Mouse (Mus musculus) liver, embryonic 16.5 days (tissue): ENCODE data around the gene Axl. TPM values are rescaled to one million over a fixed set of nuclear protein-coding genes. Genes with fewer than 3 reads are reported as not detected.
"Not testable (repeated sequence)": the region's sequence is repeated elsewhere in the genome, so short reads cannot be mapped to it uniquely, and the experiment has no call there.

Experiments used
- ATAC-seq: fragments of 200-750 bp; cut with Nextera tagmentation; 2 replicates; pipeline ENCODE4 v1.8.0; 2017; ENCODE audit warnings: low read depth, mild to moderate bottlenecking, moderate number of reproducible peaks, moderate library complexity
- H3K27ac ChIP-seq: fragments of 300-500 bp; sonication (generic); 2 replicates; pipeline ENCODE4 v1.5.1; 2014; ENCODE audit warnings: mild to moderate bottlenecking, low read length
- H3K27me3 ChIP-seq: fragments of 300-500 bp; sonication (generic); 2 replicates; pipeline ENCODE4 v1.6.1; 2014; ENCODE audit warnings: low read depth, low read length, mixed read lengths; ENCODE audit not compliant: control insufficient read depth, insufficient read depth
- H3K36me3 ChIP-seq: fragments of 300-500 bp; sonication (generic); 2 replicates; pipeline ENCODE4 v1.6.1; 2014; ENCODE audit warnings: mild to moderate bottlenecking; ENCODE audit not compliant: control insufficient read depth, insufficient read depth
- H3K4me1 ChIP-seq: fragments of 300-500 bp; sonication (generic); 2 replicates; pipeline ENCODE4 v1.6.1; 2014; ENCODE audit warnings: low read depth, low read length, mixed read lengths; ENCODE audit not compliant: control insufficient read depth
- H3K4me2 ChIP-seq: fragments of 300-500 bp; sonication (generic); 2 replicates; pipeline ENCODE4 v1.6.1; 2014; ENCODE audit warnings: low read depth, low read length, mixed read lengths
- H3K4me3 ChIP-seq: fragments of 300-500 bp; sonication (generic); 2 replicates; pipeline ENCODE4 v1.5.1; 2014; ENCODE audit warnings: low read depth, mild to moderate bottlenecking, low read length
- H3K9ac ChIP-seq: fragments of 300-500 bp; sonication (generic); 2 replicates; pipeline ENCODE4 v1.6.1; 2014; ENCODE audit warnings: low read depth, low read length
- H3K9me3 ChIP-seq: fragments of 300-500 bp; sonication (generic); replicated peaks from 2 replicates; pipeline ENCODE4 v1.6.1; 2016; ENCODE audit warnings: low read length; ENCODE audit not compliant: control insufficient read depth
- WGBS: fragments of 180-500 bp; shearing (Covaris S2); extraction: QIAGEN DNeasy Blood & Tissue Kit; methylation state at CpG from one replicate; pipeline ENCODE4 v1.1.7; 2014; ENCODE audit not compliant: insufficient replicate concordance; 5-methylcytosine and 5-hydroxymethylcytosine counted together
- polyA plus RNA-seq: library from polyadenylated mRNA; unstranded; fragments of >200 nt; fragmentation: Nextera tagmentation; extraction: Ambion mirVana; gene quantifications from 2 replicates; pipeline ENCODE4 v1.2.1, GENCODE M21; 2015

Gene Axl
- polyA plus RNA-seq, 1 experiment from 2014 or later: 24.9 TPM

- no peaks in the 10 kb centered on the region for H3K4me1 ChIP-seq
- H3K9me3 ChIP-seq: no peaks in the 10 kb centered on the region
- H3K4me3 ChIP-seq: no peak overlapping the region
- WGBS: 69% methylated on average over 1 of the region's 1 CpGs
- no peaks in the 10 kb centered on the region for H3K27me3 ChIP-seq
- H3K36me3 ChIP-seq: no peaks in the 10 kb centered on the region
- H3K4me2 ChIP-seq: no peak overlapping the region
- no peak overlapping the region for H3K27ac ChIP-seq
- no peak for ATAC-seq
- H3K9ac ChIP-seq: no peak overlapping the region
Measured at GRCm38 (mm10) chr7:25799369-25799768, 10.9 kb upstream of the Axl start.

GRCm38 (mm10) chr7:25798540-25798939 lies 10.0 kb upstream of the Axl start:
- Histone ChIP-seq H3K4me1 (no peaks in the 10 kb centered on the region), H3K4me3 (no peak overlapping the region), H3K27ac (no peak overlapping the region), H3K9ac (no peak overlapping the region), H3K4me2 (no peak overlapping the region), H3K27me3 (no peaks in the 10 kb centered on the region), H3K9me3 (no peaks in the 10 kb centered on the region), H3K36me3 (no peaks in the 10 kb centered on the region)
- no peak for ATAC-seq
- 77% methylated on average over 2 of the region's 2 CpGs for WGBS

GRCm38 (mm10) chr7:25794775-25795174 lies 6.3 kb upstream of the Axl start:
- Histone ChIP-seq H3K4me1 (peaks cover 3% of the 10 kb centered on the region; the same call in 1 of the 2 replicates), H3K9me3 (no peaks in the 10 kb centered on the region), H3K4me2 (no peak overlapping the region), H3K9ac (no peak overlapping the region), H3K27me3 (no peaks in the 10 kb centered on the region), H3K4me3 (no peak overlapping the region), H3K27ac (no peak overlapping the region), H3K36me3 (no peaks in the 10 kb centered on the region)
- ATAC-seq: no peak
- WGBS: 59% methylated on average over 8 of the region's 8 CpGs

- Histone ChIP-seq H3K27me3 (no peaks in the 10 kb centered on the region), H3K36me3 (no peaks in the 10 kb centered on the region), H3K9me3 (no peaks in the 10 kb centered on the region), H3K4me3 (no peak overlapping the region), H3K4me1 (peaks cover 3% of the 10 kb centered on the region; the same call in 1 of the 2 replicates), H3K27ac (no peak overlapping the region), H3K4me2 (no peak overlapping the region), H3K9ac (no peak overlapping the region)
- no peak for ATAC-seq
- whole genome bisulfite sequencing: 35% methylated on average over 3 of the region's 3 CpGs
Measured at GRCm38 (mm10) chr7:25793679-25794078, 5.2 kb upstream of the Axl start.

- H3K4me1 ChIP-seq, H3K9me3 ChIP-seq, H3K27me3 ChIP-seq, H3K27ac ChIP-seq, H3K9ac ChIP-seq, H3K36me3 ChIP-seq, H3K4me2 ChIP-seq, H3K4me3 ChIP-seq, ATAC-seq: not testable (repeated sequence)
- 68% methylated on average over 9 of the region's 9 CpGs for WGBS
Measured at GRCm38 (mm10) chr7:25792966-25793365, 4.5 kb upstream of the Axl start.

- 0 out of 2 replicates have a peak, but pooled peaks have one; percentile 33 for ATAC-seq
- Histone ChIP-seq H3K36me3 (no peaks in the 10 kb centered on the region), H3K9me3 (no peaks in the 10 kb centered on the region), H3K4me1 (peaks cover 3% of the 10 kb centered on the region; the same call in 1 of the 2 replicates), H3K4me2 (no peak overlapping the region), H3K9ac (no peak overlapping the region), H3K27me3 (peaks cover 2% of the 10 kb centered on the region; the same call in 1 of the 2 replicates), H3K4me3 (no peak overlapping the region), H3K27ac (no peak overlapping the region)
- 31% methylated on average over 8 of the region's 8 CpGs for WGBS
Measured at GRCm38 (mm10) chr7:25790615-25791014, 2.1 kb upstream of the Axl start.

GRCm38 (mm10) chr7:25789129-25789440 lies 580 bp upstream of the Axl start:
- H3K4me1 ChIP-seq: peaks cover 3% of the 10 kb centered on the region; the same call in 1 of the 2 replicates
- 47% methylated on average over 3 of the region's 3 CpGs for WGBS
- no peak overlapping the region for H3K4me3 ChIP-seq
- no peak for ATAC-seq
- H3K36me3 ChIP-seq: no peaks in the 10 kb centered on the region
- no peak overlapping the region for H3K9ac ChIP-seq
- H3K27ac ChIP-seq: no peak overlapping the region
- peaks cover 2% of the 10 kb centered on the region; the same call in 1 of the 2 replicates for H3K27me3 ChIP-seq
- no peaks in the 10 kb centered on the region for H3K9me3 ChIP-seq
- H3K4me2 ChIP-seq: no peak overlapping the region

- H3K9ac ChIP-seq: no peak overlapping the region
- 36% methylated on average over 9 of the region's 9 CpGs for WGBS
- peaks cover 3% of the 10 kb centered on the region; the same call in 1 of the 2 replicates for H3K4me1 ChIP-seq
- peaks cover 2% of the 10 kb centered on the region; the same call in 1 of the 2 replicates for H3K27me3 ChIP-seq
- H3K4me3 ChIP-seq: peak overlapping the region; percentile 42; the same call in 1 of the 2 replicates
- no peak overlapping the region for H3K4me2 ChIP-seq
- H3K27ac ChIP-seq: no peak overlapping the region
- no peaks in the 10 kb centered on the region for H3K36me3 ChIP-seq
- H3K9me3 ChIP-seq: no peaks in the 10 kb centered on the region
- no peak for ATAC-seq
Measured at GRCm38 (mm10) chr7:25787456-25788219, 867 bp downstream of the Axl start.

GRCm38 (mm10) chr7:25786974-25787373 lies 1.5 kb downstream of the Axl start:
- no peak for ATAC-seq
- Histone ChIP-seq H3K9ac (no peak overlapping the region), H3K4me1 (peaks cover 7% of the 10 kb centered on the region), H3K27me3 (peaks cover 2% of the 10 kb centered on the region; the same call in 1 of the 2 replicates), H3K36me3 (no peaks in the 10 kb centered on the region), H3K9me3 (no peaks in the 10 kb centered on the region), H3K4me3 (no peak overlapping the region), H3K4me2 (no peak overlapping the region), H3K27ac (no peak overlapping the region)
- WGBS: 40% methylated on average over 4 of the region's 4 CpGs
